Mouse (Mus musculus) thymus, postnatal 0 days (tissue): Measurements from ENCODE around the gene Bmp7. TPM values are rescaled to one million over a fixed set of nuclear protein-coding genes. Genes with fewer than 3 reads are reported as not detected.

Source experiments
- DNase-seq: peaks from one replicate; pipeline ENCODE4 v3.0.0-alpha.2; 2015; ENCODE audit warnings: low spot score
- polyA plus RNA-seq: library from polyadenylated mRNA; unstranded; fragments of >200 nt; fragmentation: Nextera tagmentation; extraction: Ambion mirVana; gene quantifications from 2 replicates; pipeline ENCODE4 v1.2.1, GENCODE M21; 2015

Gene Bmp7
- polyA plus RNA-seq = 7.7 and 8.1 TPM in 2 replicates

- DNase-seq = peak; percentile 67
These were observed at the start of gene Bmp7 for GRCm38 (mm10) chr2:172940003-172940798. Bmp7 (minus strand) TSS chr2:172940321.

DNA sequence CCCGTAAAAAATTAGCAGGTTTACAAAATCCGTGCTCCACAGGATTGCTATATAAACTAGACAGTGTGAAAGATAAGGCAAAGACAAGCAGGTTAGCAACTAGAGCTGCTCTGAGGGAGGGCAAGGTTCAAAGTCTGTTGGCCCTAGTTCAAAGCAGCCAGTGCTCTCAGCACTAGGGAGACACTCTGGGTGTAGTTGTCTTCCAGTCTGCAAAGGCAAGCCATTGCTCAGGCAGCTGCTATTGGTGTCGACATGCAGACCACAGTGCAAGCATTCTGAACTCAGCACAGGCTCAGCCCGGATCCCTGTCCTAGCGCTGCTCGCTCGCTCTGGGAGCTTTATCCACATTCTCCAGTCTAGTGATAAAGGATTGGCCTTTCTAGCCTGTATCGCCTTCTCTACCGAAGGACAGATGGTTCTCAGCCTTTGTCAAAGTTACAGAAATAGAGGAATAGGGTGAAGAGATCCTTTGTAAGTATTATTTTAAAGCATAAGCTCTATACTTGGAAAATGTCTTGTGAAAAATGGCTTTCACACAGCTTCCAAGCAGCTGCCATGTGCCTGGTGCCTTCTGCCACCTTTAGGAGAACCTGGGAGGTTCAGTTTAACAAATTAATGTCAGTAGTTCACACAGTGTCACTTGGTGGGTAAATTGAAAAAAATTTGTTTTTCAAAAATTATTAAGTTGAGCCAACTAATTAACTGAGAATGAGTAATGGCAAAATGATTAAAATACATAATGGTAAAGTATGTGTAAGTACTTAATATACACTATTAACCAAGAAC lies 42.8 kb upstream of the Bmp7 start:
- DNase-seq = peak; percentile 37

- peak; percentile 2 for DNase-seq
These were observed 39.7 kb upstream of the Bmp7 start for GRCm38 (mm10) chr2:172979666-172980345.

GRCm38 (mm10) chr2:172978131-172978633 lies 38.1 kb upstream of the Bmp7 start:
- DNase-seq = no peak

DNA sequence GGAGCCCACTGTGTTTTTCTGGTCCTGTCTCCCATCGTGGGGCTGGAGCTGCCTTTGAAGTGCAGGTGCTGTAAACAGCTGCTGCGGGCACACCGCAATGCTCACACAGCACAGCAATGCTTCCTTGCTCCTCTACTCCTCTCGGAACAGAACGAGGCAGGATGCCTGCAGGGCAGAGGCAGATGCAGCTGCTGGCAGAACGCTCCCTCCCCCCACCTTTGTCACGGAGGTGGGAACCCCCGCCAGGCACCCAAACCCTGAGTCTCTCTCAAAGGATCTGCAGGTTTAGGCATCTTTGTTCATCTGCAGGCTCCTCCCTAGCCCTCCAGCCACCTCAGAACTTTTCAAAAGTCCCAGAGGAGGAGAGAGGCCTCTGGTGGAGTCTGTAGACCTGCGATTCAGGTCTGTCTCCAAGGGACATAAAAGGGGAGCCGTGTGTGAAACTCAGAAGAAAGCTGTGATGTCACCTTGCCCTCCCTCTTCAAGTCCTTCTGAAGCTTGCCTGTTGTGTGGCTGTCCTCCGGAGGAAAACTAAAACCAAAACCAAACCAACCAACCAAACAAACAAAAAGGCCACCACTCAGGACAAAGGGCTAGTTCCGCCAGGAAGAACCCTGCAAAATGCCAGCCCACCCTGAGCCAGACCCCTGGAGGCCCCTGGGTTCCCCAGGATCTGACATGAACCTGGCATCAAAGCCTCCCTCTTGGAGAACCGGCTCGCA lies 37.4 kb upstream of the Bmp7 start, which contains the start of gene Spo11:
TSS of gene Spo11 (plus strand) at position 292 of the 722 bp plus-strand sequence.
- peak; percentile 97 for DNase-seq

- peak; percentile 77 for DNase-seq
These were observed 36.6 kb upstream of the Bmp7 start for GRCm38 (mm10) chr2:172976661-172977238.

DNA sequence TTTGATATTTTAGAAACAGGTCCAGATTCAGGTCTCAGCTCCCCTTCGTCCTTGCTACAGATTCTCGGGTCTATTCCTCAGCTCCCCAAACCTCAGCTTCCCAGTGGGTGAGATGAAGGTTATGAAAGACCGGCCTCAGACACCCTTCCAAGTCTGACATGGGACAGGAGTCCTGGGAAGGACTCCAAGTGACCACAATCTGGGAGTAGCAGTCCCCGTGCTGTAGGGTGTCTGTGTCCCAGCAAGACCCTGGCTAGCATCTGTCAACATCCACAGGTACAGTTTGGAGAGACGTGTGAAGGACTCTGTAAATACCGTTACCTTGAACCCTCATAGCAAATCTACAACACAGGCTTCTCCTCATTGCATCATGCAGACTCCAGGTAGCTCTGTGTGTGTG lies 35.0 kb upstream of the Bmp7 start:
- DNase-seq = no peak

- DNase-seq = peak; percentile 9
These were observed 34.6 kb upstream of the Bmp7 start for GRCm38 (mm10) chr2:172974701-172975100.

DNA sequence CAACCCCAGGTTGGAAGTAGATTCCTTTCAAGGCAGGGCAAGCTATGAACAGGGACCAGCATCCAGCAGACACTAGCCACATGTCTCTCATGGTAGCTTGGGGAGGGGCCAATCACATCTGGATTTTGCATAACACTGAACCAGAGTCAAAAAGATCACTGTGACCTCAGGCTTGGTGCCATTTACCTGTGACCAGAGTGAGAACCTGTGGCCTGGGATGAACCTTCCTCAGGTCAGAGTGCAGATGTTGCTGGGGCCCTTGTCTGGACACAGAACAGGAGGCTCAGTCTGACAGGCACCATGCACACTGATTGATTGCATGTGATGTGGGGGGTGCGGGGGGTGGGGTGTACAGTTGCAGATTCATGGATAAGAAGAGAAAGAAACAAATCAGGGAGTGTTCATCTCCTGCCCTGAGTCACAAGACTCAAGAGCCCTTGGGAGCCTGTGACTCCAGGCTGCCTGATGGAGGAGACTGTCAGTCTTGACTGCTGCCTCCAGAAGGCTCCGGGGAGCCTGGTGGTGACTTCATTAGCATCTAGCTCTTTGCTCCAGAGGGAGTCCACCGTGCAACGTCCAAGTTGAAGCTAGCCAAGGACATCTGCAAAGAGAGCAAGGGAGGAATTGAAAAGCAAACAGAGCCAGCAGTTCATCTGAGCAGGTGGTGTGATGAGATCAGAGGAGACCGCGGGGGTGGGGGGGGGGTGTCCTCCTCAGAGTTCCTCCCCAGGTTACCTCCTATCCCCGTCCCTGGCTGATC lies 33.9 kb upstream of the Bmp7 start:
- peak; percentile 34 for DNase-seq

GRCm38 (mm10) chr2:172971865-172972264 lies 31.7 kb upstream of the Bmp7 start:
- DNase-seq = no peak

GRCm38 (mm10) chr2:172966480-172966879 lies 26.4 kb upstream of the Bmp7 start:
- DNase-seq = peak; percentile 70

GRCm38 (mm10) chr2:172965249-172965648 lies 25.1 kb upstream of the Bmp7 start:
- no peak for DNase-seq

- DNase-seq = no peak
These were observed 21.1 kb upstream of the Bmp7 start for GRCm38 (mm10) chr2:172961211-172961610.

- DNase-seq = no peak
These were observed 20.2 kb upstream of the Bmp7 start for GRCm38 (mm10) chr2:172960350-172960749.

GRCm38 (mm10) chr2:172959006-172959768 lies 19.1 kb upstream of the Bmp7 start:
- DNase-seq = no peak

DNA sequence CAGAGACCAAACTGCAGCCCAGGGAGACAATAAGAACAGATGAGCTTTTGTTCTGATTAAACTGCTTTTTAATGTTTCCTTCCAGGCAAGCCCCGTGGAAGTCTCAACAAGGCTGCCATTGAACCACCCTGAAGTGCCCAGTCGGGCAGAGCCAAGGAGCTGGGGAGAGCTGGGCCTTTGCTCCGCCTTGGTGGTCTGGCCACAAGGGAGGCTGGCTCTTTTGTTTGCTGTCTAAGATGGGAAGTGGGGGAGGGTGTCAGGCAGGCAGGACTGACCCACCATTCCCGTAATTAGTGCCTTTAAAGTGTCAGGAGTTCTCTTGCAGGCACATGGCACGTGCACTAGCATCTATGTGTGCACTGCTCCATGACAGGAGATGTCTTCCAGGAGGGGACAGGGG lies 18.5 kb upstream of the Bmp7 start:
- no peak for DNase-seq

DNA sequence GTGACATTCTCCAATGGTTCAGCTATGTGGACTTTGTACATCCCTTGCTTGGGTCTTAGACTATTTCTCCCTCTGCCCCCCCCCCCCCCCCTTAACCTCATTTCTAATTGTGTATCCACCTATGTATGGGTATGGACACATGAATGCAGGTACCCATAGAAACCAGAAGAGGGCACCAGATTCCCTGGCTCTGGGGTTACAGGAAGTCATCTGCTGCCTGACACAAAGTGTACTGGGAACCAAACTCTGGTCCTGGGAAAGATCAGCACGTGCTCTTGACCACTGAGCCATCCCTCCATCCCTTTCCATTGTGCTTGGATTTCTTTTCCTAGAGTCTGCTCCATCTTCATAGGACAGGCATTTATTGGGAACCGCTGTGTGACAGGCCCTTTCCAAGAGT lies 11.9 kb upstream of the Bmp7 start:
- no peak for DNase-seq

GRCm38 (mm10) chr2:172950722-172951121 lies 10.6 kb upstream of the Bmp7 start:
- no peak for DNase-seq

- no peak for DNase-seq
These were observed 10.1 kb upstream of the Bmp7 start for GRCm38 (mm10) chr2:172950119-172950676.
